Mouse (Mus musculus): ENCODE results near the gene Plce1.

The Plce1 gene

DNA sequence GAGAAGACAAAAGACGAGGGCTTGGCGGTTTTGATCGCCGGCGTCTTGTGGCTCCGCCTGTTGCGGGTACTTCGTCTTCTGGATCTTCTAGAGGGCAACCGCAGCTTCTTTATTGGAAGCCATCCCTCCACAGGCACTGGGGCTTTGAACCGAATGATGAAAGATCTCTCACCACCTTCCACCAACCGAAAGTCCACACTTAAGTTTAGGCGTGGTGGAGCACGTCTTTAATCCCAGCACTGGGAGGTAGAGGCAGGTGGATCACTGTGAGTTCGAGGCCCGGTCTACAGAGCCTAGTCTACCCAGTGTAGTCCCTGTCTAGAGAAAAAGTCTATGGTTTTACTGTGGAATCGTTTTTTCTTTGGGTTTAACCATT, 338.5 kb downstream of the Plce1 start:
- DNase-seq (ENCODE audit: low spot score) = no peak

DNA sequence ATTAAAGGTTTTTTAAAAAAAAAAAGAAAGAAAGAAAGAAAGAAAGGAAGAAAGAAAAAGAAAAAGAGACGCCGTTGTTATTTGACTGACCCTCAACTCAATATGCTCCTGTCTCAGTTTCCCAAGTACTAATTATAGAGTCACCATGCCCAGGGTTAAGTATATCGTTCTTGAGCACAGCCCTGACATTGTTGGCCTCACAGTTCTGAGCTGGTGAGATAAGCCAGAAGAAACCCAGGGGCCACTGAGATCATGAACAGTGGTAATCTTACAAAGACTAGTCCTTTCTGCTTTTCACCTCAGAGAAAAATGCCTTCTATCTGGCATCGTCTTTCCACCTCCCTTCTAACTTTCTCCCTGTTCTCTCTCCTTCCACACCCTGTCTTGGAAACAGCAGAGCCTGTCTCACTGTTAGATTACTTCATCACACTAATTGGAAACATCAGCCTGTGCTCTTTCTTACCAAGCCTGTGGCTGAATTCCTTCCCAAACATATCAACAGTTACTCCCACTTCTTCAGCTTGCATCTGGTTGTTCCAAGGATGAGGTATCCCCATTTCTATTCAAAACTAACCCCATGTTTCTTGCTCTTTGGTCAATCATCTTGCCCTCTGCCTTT, 339.4 kb downstream of the Plce1 start:
- DNase-seq (ENCODE audit: low spot score) = peak; percentile 31

GRCm38 (mm10) chr19:38833224-38833623, 352.3 kb downstream of the Plce1 start:
- DNase-seq (ENCODE audit: low spot score) = no peak
